Mouse (Mus musculus) midbrain, embryonic 16.5 days (tissue): ENCODE results near the gene Plppr1. TPM values are rescaled to one million over a fixed set of nuclear protein-coding genes. Genes with fewer than 3 reads are reported as not detected.
"Not testable (repeated sequence)": the region's sequence is repeated elsewhere in the genome, so short reads cannot be mapped to it uniquely, and the experiment has no call there.

ENCODE experiments used
- ATAC-seq: fragments of 200-750 bp; cut with Nextera tagmentation; 2 replicates; pipeline ENCODE4 v1.8.0; 2017; ENCODE audit warnings: moderate TSS enrichment
- H3K27ac ChIP-seq: fragments of 300-500 bp; sonication (generic); 2 replicates; pipeline ENCODE4 v1.5.1; 2014; ENCODE audit warnings: mild to moderate bottlenecking, low read length, mixed read lengths
- H3K27me3 ChIP-seq: fragments of 300-500 bp; sonication (generic); 2 replicates; pipeline ENCODE4 v1.6.1; 2014; ENCODE audit warnings: low read depth, low read length, mixed read lengths; ENCODE audit not compliant: control insufficient read depth, insufficient read depth
- H3K36me3 ChIP-seq: fragments of 300-500 bp; sonication (generic); 2 replicates; pipeline ENCODE4 v1.6.1; 2014; ENCODE audit warnings: mild to moderate bottlenecking, low read length, moderate library complexity, mixed read lengths; ENCODE audit not compliant: control insufficient read depth, insufficient read depth
- H3K4me1 ChIP-seq: fragments of 300-500 bp; sonication (generic); 2 replicates; pipeline ENCODE4 v1.6.1; 2014; ENCODE audit warnings: mild to moderate bottlenecking, low read length, mixed read lengths; ENCODE audit not compliant: control insufficient read depth, insufficient read depth
- H3K4me2 ChIP-seq: fragments of 300-500 bp; sonication (generic); 2 replicates; pipeline ENCODE4 v1.6.1; 2014; ENCODE audit warnings: mild to moderate bottlenecking, low read length, mixed read lengths
- H3K4me3 ChIP-seq: fragments of 300-500 bp; sonication (generic); 2 replicates; pipeline ENCODE4 v1.5.1; 2014; ENCODE audit warnings: low read depth, mild to moderate bottlenecking, low read length, moderate library complexity, mixed read lengths
- H3K9ac ChIP-seq: fragments of 300-500 bp; sonication (generic); 2 replicates; pipeline ENCODE4 v1.6.1; 2014; ENCODE audit warnings: low read depth, low read length, mixed read lengths
- H3K9me3 ChIP-seq: fragments of 300-500 bp; sonication (generic); replicated peaks from 2 replicates; pipeline ENCODE4 v1.6.1; 2014; ENCODE audit warnings: mild to moderate bottlenecking, low read length, mixed read lengths; ENCODE audit not compliant: control insufficient read depth, poor library complexity, severe bottlenecking
- WGBS: fragments of 180-500 bp; shearing (Covaris S2); extraction: QIAGEN DNeasy Blood & Tissue Kit; methylation state at CpG from one replicate; pipeline ENCODE4 v1.1.7; 2014; 5-methylcytosine and 5-hydroxymethylcytosine counted together
- polyA plus RNA-seq: library from polyadenylated mRNA; unstranded; fragments of >200 nt; fragmentation: Nextera tagmentation; extraction: Ambion mirVana; gene quantifications from 2 replicates; pipeline ENCODE4 v1.2.1, GENCODE M21; 2015

Plppr1 gene
- polyA plus RNA-seq, 1 experiment from 2014 or later, result 65.9 TPM

DNA sequence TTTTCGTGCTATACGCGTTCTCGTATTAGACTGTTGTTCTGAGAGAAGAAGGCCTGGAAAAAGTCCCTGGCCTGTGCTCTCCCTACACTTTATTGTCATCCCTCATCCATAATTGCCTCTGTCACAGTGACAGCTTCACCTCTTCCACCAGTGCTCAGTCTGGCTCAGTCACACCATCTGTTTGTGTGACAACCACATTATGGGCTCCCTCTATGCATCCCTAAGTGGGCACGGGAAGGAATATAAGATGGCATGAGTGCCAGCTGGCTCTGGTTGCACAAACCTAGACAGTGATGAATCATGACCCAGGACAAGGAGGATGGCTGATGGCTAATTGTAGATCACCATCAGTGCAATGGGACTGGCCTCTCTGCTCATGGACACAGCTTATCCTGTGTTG is 219.4 kb downstream of the Plppr1 start:
- peak; percentile 72 for ATAC-seq
- Histone ChIP-seq H3K36me3 (no peaks in the 10 kb centered on the region), H3K9me3 (no peaks in the 10 kb centered on the region), H3K9ac (no peak overlapping the region), H3K4me1 (no peaks in the 10 kb centered on the region), H3K27ac (no peak overlapping the region), H3K27me3 (no peaks in the 10 kb centered on the region), H3K4me3 (no peak overlapping the region), H3K4me2 (no peak overlapping the region)
- WGBS, result 90% methylated on average over 5 of the region's 5 CpGs

DNA sequence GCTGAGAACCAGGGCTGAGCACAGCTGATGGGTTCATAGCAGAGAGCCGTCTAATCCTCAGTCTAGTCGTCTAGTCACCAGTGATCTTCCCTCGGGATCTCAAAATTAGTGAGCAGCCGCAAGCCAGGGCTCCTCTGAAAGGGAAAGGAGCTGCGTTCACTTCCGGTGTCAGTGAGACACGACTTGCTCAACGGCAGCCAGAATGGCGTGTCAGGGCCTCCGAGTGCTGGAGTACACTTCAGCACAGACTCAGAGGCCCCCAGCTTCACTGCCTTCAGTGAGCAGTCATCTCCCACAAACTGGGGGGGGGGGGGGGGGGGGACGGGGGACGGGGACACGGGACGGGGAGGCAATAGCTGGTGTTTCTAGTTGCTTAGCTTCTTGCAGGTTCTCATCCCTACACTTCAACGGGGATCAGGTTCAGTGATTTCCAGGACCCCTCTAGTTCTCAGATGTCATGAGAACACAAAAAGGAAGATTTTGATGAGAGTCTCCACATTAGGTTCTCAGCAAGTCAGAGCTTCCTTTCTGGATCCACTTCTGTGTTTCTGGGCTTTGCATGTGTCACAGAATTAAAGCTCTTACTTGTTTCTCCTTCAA is 225.7 kb downstream of the Plppr1 start:
- Histone ChIP-seq H3K9me3 (no peaks in the 10 kb centered on the region; the same call in 1 of the 2 replicates), H3K4me3 (no peak overlapping the region), H3K36me3 (no peaks in the 10 kb centered on the region), H3K4me2 (no peak overlapping the region), H3K9ac (no peak overlapping the region), H3K4me1 (peaks cover 11% of the 10 kb centered on the region), H3K27me3 (no peaks in the 10 kb centered on the region), H3K27ac (peak overlapping the region; percentile 73; the same call in 1 of the 2 replicates)
- WGBS, result 67% methylated on average over 11 of the region's 15 CpGs
- no peak for ATAC-seq

DNA sequence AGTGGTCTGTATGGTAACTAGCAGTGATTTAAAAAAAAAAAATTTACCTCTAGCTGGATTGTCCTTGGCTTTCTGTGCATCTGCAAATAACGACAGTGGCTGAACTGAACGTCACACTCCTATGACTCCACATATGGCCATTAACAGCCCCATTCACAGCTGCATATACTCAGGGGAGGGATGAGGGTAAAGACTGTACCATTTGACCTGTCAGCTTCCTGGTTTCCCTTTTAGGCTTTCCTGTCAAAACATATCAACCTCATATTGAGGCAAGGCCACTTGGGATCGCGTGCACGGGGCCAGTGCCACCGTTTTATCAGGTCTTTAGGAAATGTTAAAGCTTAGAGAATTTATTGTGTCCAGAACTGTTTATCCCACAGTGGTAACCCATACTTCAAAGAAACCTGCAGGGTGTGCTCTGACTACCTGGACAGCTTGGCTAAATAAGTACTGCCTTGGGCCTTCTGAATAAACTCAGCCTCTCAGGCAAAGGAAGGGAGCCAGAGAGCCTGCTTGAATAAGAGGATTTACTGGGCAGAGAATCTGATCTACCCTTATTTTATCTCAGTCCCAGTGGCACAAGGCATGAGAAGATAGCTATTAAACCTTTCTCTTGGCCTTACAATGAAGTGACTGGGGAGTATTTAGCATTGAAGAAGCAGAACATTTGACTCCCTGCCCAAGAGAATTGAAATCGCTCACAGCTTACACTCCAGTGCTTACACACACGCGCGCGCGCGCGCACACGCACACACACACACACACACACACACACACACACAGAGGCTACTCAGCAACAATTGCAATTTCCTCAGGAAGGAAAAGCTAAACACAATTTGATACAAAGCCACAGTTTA is 226.5 kb downstream of the Plppr1 start:
- Histone ChIP-seq H3K4me2 (peak overlapping the region; percentile 21; the same call in 1 of the 2 replicates), H3K27ac (peak overlapping the region; percentile 73), H3K4me3 (no peak overlapping the region), H3K27me3 (no peaks in the 10 kb centered on the region), H3K9me3 (no peaks in the 10 kb centered on the region; the same call in 1 of the 2 replicates), H3K4me1 (peaks cover 11% of the 10 kb centered on the region), H3K9ac (0 out of 2 replicates have a peak overlapping the region, but pooled peaks have one; percentile 30), H3K36me3 (no peaks in the 10 kb centered on the region)
- peak; percentile 71 for ATAC-seq
- 50% methylated on average over 15 of the region's 15 CpGs for WGBS

DNA sequence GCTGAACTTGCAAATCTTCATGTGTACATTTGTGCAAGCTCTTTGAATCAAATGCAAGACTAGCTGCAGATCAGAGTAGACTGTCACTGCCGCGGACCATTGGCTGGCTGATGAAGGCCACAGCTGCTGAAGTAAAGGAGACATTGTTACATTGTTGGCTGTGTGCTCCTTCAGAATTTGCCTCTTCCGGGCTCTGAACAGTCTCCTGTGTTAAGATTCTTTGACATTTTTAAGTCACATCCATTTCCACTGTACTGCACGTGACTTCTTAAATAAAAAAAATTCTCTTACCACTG is 227.1 kb downstream of the Plppr1 start:
- Histone ChIP-seq H3K27ac (peak overlapping the region; percentile 73), H3K9ac (0 out of 2 replicates have a peak overlapping the region, but pooled peaks have one; percentile 30), H3K4me2 (peak overlapping the region; percentile 21; the same call in 1 of the 2 replicates), H3K36me3 (no peaks in the 10 kb centered on the region), H3K4me1 (peaks cover 11% of the 10 kb centered on the region), H3K9me3 (no peaks in the 10 kb centered on the region; the same call in 1 of the 2 replicates), H3K4me3 (no peak overlapping the region), H3K27me3 (no peaks in the 10 kb centered on the region)
- peak; percentile 72 for ATAC-seq
- 53% methylated on average over 4 of the region's 4 CpGs for whole genome bisulfite sequencing

- H3K27me3 ChIP-seq, result no peaks in the 10 kb centered on the region
- no peak overlapping the region for H3K4me3 ChIP-seq
- no peak for ATAC-seq
- no peaks in the 10 kb centered on the region for H3K9me3 ChIP-seq
- no peaks in the 10 kb centered on the region for H3K36me3 ChIP-seq
- WGBS, result 81% methylated on average over 1 of the region's 1 CpGs
- no peak overlapping the region for H3K27ac ChIP-seq
- no peak overlapping the region for H3K4me2 ChIP-seq
- H3K4me1 ChIP-seq, result no peaks in the 10 kb centered on the region
- H3K9ac ChIP-seq, result no peak overlapping the region
Measured at GRCm38 (mm10) chr4:49296434-49296833, 237.4 kb downstream of the Plppr1 start.

DNA sequence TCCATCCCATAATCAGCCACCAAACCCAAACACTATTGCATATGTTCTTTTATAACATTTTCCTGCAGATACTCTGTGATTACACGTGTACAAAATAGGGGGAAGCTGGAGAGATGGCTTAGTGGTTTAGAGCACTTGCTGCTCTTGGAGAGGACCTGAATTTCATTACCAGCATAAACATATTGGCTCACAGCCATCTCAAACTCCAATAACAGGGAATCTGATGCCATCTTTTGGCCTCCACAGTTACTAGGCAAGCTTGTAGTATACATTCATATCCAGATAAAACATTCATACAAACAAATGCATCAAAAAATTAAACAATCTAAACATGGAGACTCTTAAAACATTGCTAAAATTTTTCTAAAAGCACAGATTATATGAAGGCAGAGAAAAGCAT is 240.5 kb downstream of the Plppr1 start:
- 44% methylated on average over 1 of the region's 1 CpGs for WGBS
- Histone ChIP-seq H3K4me3 (no peak overlapping the region), H3K36me3 (no peaks in the 10 kb centered on the region), H3K27ac (no peak overlapping the region), H3K4me2 (no peak overlapping the region), H3K9ac (no peak overlapping the region), H3K4me1 (no peaks in the 10 kb centered on the region), H3K9me3 (no peaks in the 10 kb centered on the region), H3K27me3 (no peaks in the 10 kb centered on the region)
- no peak for ATAC-seq

GRCm38 (mm10) chr4:49321903-49322635 is 263.0 kb downstream of the Plppr1 start:
- Histone ChIP-seq H3K4me1 (no peaks in the 10 kb centered on the region), H3K4me2 (no peak overlapping the region), H3K4me3 (no peak overlapping the region), H3K9me3 (no peaks in the 10 kb centered on the region), H3K27me3 (no peaks in the 10 kb centered on the region), H3K36me3 (peaks cover 4% of the 10 kb centered on the region; the same call in 1 of the 2 replicates), H3K27ac (no peak overlapping the region), H3K9ac (no peak overlapping the region)
- 54% methylated on average over 6 of the region's 6 CpGs for WGBS
- ATAC-seq, result peak; percentile 85; the same call in 1 of the 2 replicates

- not testable (repeated sequence) for H3K27ac ChIP-seq, H3K9ac ChIP-seq, H3K4me2 ChIP-seq, H3K36me3 ChIP-seq, H3K4me1 ChIP-seq, H3K4me3 ChIP-seq, H3K9me3 ChIP-seq, H3K27me3 ChIP-seq, ATAC-seq
- WGBS, result 93% methylated on average over 3 of the region's 4 CpGs
Measured at GRCm38 (mm10) chr4:49337949-49338348, 278.9 kb downstream of the Plppr1 start.
